Mouse (Mus musculus): ENCODE measurements around the gene Pigq. TPM values are rescaled to one million over a fixed set of nuclear protein-coding genes. Genes with fewer than 3 reads are reported as not detected.

Pigq gene
- 117 and 126 TPM in 2 replicates for polyA plus RNA-seq (2012; rRNA removed)

- DNase-seq (ENCODE audit: low read depth), result no peak
- TF ChIP-seq CTCF (IDR thresholded peaks at IDR 0.05; ENCODE audit: borderline replicate concordance, extremely low read depth, insufficient read depth, insufficient read length) (no peak), POLR2A (IDR thresholded peaks at IDR 0.05; ENCODE audit: borderline replicate concordance, extremely low read depth, insufficient read depth, insufficient read length, poor library complexity, severe bottlenecking) (no peak)
Observed at GRCm38 (mm10) chr17:25944366-25945163, at the start of gene Pigq, which contains the start of gene Nhlrc4. Pigq (minus strand) TSS chr17:25944936. Nhlrc4 (minus strand) TSS chr17:25944961.

DNA sequence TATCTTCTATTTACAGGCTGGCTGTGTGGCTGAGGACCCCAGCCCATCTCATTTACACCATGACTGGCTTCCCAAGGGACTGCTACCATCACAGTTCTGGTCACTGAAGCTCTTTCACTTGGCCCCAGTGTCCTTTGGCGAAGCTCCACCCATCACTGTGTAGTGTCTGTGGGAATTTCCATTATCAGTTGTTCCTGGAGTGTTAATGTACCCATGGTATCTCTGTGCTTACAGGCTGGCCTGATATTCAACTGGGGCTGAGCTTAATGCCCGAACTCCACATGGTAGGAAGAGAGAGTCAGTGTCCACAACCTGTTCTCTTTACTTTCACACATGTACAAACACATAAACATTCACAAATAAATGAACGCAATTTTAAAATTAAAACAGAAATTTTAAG is 48.8 kb upstream of the Pigq start:
- TF ChIP-seq CTCF (IDR thresholded peaks at IDR 0.05; ENCODE audit: borderline replicate concordance, extremely low read depth, insufficient read depth, insufficient read length) (no peak), POLR2A (IDR thresholded peaks at IDR 0.05; ENCODE audit: borderline replicate concordance, extremely low read depth, insufficient read depth, insufficient read length, poor library complexity, severe bottlenecking) (no peak)
- no peak for DNase-seq (ENCODE audit: low read depth)

DNA sequence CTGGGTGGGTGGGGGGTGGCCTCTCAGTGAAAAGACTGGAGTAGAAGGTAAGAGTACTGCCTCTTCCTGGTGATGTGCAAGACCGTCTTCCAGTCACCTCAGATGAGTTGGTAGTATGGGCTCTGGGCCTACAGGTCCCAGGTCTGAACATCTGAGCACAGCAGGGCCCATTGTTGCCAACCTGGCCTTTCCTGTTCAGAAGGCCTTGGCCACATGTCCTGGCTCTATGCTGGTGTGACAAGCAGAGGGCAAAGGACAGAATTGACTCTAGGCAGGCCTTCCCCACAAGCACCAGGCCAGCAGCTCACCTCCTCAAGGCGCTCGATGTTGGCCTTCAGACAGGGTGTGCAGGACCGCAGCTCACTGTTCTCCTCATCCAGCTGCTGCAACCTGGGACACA is 47.5 kb upstream of the Pigq start:
- TF ChIP-seq CTCF (IDR thresholded peaks at IDR 0.05; ENCODE audit: borderline replicate concordance, extremely low read depth, insufficient read depth, insufficient read length), result no peak
- no peak for TF ChIP-seq POLR2A (IDR thresholded peaks at IDR 0.05; ENCODE audit: borderline replicate concordance, extremely low read depth, insufficient read depth, insufficient read length, poor library complexity, severe bottlenecking)
- DNase-seq (ENCODE audit: low read depth), result no peak

DNA sequence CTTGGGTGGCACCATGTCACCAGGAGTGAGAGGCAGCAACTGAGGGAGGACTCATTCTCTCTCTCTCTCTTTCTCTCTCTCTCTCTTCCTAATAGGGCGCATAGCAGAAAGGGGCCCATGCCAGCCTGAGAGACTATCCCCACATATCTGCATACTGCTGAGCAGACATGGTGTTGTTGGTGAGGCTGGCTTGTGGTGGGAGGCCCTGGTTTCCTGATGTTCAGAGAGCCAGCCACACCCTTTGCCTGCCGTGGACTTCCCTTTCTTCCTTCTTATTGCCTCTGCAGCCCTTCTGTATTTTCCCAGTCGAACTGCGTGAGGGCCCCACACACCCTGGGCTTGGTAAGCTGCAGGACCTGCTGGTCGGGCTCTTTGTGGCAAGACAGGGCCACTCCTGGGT is 45.6 kb upstream of the Pigq start:
- TF ChIP-seq POLR2A (IDR thresholded peaks at IDR 0.05; ENCODE audit: borderline replicate concordance, extremely low read depth, insufficient read depth, insufficient read length, poor library complexity, severe bottlenecking), result no peak

DNA sequence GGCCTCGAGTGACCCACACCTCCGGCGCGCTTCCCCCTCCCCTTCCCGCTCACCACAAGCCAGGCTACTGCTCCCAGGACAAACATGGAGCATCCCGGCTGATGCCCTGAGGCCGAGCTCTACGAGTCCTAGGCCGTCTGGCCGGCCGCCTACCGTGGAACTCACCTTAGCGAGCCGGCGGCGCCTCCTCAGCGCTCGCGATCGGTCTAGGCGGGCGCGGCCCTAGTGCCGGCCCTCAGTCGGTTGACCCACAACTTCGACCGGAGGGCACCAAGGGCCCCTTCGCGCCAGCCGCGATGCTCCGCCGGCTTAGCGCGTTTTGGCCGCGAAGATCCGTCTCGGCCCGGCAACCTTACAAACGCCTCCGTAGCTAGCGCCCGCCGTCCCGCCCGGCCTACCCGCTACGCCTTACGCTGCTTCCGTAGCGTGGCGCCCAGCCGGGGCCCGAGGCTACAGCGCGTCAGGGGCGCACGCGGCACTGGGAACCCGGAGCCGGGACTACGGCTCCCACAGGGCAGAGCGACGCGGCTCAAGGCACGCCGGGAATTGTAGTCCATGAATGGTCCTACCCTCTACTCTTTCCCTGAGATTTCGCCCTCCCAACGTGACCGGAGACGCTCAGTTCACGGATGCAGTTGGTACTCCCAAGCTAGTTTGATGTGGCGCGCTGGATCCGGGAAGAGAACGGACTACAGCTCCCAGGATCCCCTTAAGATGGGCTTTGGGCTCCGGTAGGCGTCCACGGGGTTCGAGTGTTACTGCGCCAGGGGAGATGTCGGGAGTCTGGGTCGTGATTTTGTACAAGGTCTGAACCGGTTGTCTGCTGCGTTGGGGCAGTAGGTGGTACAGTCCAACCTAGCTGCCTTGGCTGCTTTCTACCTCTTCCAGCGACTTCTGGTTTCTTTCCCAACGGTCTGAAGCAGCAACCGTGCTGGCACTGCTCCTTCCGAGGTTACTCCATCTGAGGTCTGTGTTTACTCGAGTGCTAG is 40.9 kb upstream of the Pigq start, which contains the start of gene Capn15:
Gene Capn15 (minus strand): TSS at position 491 of the 989 bp plus-strand sequence.
- peak; percentile 99 for DNase-seq (ENCODE audit: low read depth)
- TF ChIP-seq CTCF (IDR thresholded peaks at IDR 0.05; ENCODE audit: borderline replicate concordance, extremely low read depth, insufficient read depth, insufficient read length) (no peak), POLR2A (IDR thresholded peaks at IDR 0.05; ENCODE audit: borderline replicate concordance, extremely low read depth, insufficient read depth, insufficient read length, poor library complexity, severe bottlenecking) (peak; percentile 74; the same call in 1 of the 2 replicates)

More for the DNA sequence above, 45.6 kb upstream of the Pigq start:
- no peak for DNase-seq (ENCODE audit: low read depth)

DNA sequence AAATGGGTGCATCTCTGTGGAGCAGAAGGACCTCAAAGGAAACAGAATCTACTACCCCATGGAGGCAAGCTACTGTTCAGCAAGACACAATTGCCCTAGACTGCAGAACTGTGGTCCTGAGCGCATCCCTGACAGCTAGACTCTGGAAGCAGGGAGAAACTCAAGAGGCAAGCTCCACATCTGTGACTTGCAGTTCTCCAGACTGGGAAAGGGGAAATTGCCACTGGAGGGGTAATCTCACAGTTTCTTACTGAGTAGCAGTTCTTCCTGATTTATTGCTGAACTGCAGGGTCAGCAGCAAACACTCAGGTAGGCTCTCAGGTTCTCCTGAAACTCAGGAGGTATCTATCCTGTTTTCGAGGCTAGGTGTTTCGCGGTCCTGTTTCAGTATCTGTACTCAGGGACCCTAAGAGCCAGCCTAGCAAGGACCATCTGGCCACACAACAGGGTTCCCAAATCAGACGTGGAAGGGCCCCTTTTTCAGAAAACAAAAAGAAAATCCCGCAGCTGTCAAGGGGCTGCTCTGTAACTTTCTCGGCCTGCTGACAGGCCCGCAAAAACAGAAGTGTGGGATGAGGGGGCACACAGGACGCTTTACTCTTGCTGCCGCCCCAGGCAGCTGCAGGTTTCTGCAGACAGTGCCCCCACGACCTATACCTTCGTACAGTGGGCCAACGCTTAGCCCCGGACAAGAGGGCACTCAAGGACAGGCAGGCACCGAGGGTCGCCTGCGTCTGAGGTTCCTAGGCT is 40.0 kb upstream of the Pigq start:
- no peak for TF ChIP-seq POLR2A (IDR thresholded peaks at IDR 0.05; ENCODE audit: borderline replicate concordance, extremely low read depth, insufficient read depth, insufficient read length, poor library complexity, severe bottlenecking)
- TF ChIP-seq CTCF (IDR thresholded peaks at IDR 0.05; ENCODE audit: borderline replicate concordance, extremely low read depth, insufficient read depth, insufficient read length), result no peak
- peak; percentile 17 for DNase-seq (ENCODE audit: low read depth)

GRCm38 (mm10) chr17:25984066-25984465 is 39.3 kb upstream of the Pigq start:
- TF ChIP-seq CTCF (IDR thresholded peaks at IDR 0.05; ENCODE audit: borderline replicate concordance, extremely low read depth, insufficient read depth, insufficient read length) (no peak), POLR2A (IDR thresholded peaks at IDR 0.05; ENCODE audit: borderline replicate concordance, extremely low read depth, insufficient read depth, insufficient read length, poor library complexity, severe bottlenecking) (no peak)
- DNase-seq (ENCODE audit: low read depth), result no peak

DNA sequence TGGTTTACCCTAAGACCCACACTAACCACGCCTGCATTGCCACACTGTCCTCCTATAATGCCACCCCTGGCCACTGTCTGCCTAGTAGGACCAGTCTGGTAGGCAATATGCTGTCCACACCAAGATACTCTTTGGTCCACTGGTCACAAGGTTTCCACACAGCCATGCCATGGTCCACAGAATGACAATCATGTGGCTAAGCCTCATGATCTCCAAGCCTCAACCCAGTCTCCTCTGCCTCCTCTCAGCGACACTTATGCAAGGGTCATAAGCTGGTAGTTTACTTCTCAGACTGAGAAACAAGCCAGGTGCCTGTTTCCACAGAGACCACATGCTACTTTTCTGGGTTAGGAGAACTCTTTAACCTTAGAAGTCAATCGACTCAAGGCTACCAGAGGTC is 38.2 kb upstream of the Pigq start:
- no peak for DNase-seq (ENCODE audit: low read depth)

DNA sequence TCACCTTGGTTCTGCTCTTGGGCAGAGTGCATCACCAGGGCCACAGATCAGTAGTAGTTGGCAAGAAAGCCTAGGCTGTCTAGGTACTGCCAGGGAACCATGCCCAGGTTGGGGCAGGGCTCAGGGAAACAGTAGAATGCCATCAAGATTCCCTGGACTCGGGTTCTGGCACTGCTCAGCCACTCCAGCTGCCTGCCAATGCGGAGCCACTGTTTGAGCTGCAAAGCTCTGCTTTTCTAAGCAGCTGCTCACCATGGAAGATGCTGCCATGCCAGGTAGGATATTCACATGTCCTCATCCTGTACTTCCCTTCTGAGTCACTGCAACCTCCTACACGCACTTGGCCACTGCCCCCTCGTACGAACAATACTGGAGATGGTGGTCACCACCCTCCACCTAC is 36.1 kb upstream of the Pigq start:
- TF ChIP-seq POLR2A (IDR thresholded peaks at IDR 0.05; ENCODE audit: borderline replicate concordance, extremely low read depth, insufficient read depth, insufficient read length, poor library complexity, severe bottlenecking) (no peak), CTCF (IDR thresholded peaks at IDR 0.05; ENCODE audit: borderline replicate concordance, extremely low read depth, insufficient read depth, insufficient read length) (no peak)
- no peak for DNase-seq (ENCODE audit: low read depth)

More for the DNA sequence above, 38.2 kb upstream of the Pigq start:
- TF ChIP-seq CTCF (IDR thresholded peaks at IDR 0.05; ENCODE audit: borderline replicate concordance, extremely low read depth, insufficient read depth, insufficient read length) (no peak), POLR2A (IDR thresholded peaks at IDR 0.05; ENCODE audit: borderline replicate concordance, extremely low read depth, insufficient read depth, insufficient read length, poor library complexity, severe bottlenecking) (no peak)

GRCm38 (mm10) chr17:25979829-25980738 is 35.3 kb upstream of the Pigq start:
- TF ChIP-seq CTCF (IDR thresholded peaks at IDR 0.05; ENCODE audit: borderline replicate concordance, extremely low read depth, insufficient read depth, insufficient read length) (no peak), POLR2A (IDR thresholded peaks at IDR 0.05; ENCODE audit: borderline replicate concordance, extremely low read depth, insufficient read depth, insufficient read length, poor library complexity, severe bottlenecking) (no peak)
- no peak for DNase-seq (ENCODE audit: low read depth)
